Mouse (Mus musculus) liver, embryonic 14.5 days (tissue): ENCODE results near the gene Psmb2. TPM values are rescaled to one million over a fixed set of nuclear protein-coding genes. Genes with fewer than 3 reads are reported as not detected.

ENCODE experiments used
- ATAC-seq: fragments of 200-750 bp; cut with Nextera tagmentation; 2 replicates; pipeline ENCODE4 v1.8.0; 2017; ENCODE audit warnings: moderate number of reproducible peaks, mild to moderate bottlenecking, moderate library complexity; ENCODE audit not compliant: insufficient read depth
- DNase-seq, 3 experiments: peaks; one replicate each; pipeline ENCODE4 v3.0.0-alpha.2; 2012 to 2013; ENCODE audit warnings: low read depth in 3 of 3, low spot score in 3 of 3
- H3K27ac ChIP-seq: fragments of 300-500 bp; sonication (generic); 2 replicates; pipeline ENCODE4 v1.5.1; 2014; ENCODE audit warnings: moderate library complexity, mild to moderate bottlenecking, control low read depth, inconsistent platforms
- H3K27me3 ChIP-seq: fragments of 300-500 bp; sonication (generic); 2 replicates; pipeline ENCODE4 v1.6.1; 2014; ENCODE audit warnings: mild to moderate bottlenecking, low read length, moderate library complexity; ENCODE audit not compliant: control insufficient read depth, insufficient read depth
- H3K36me3 ChIP-seq: fragments of 300-500 bp; sonication (generic); replicated peaks from 2 replicates; pipeline ENCODE4 v1.6.1; 2014; ENCODE audit warnings: low read depth; ENCODE audit not compliant: control insufficient read depth, insufficient read depth
- H3K4me1 ChIP-seq, 2 experiments: fragments of 200-500 bp in 1 of 2; fragments of 300-500 bp in 1 of 2; sonication (generic) in 1 of 2; replicated peaks; 2 replicates each; pipeline ENCODE4 v1.6.1; 2012 to 2014; ENCODE audit warnings: antibody characterized with exemption in 1 of 2, inconsistent platforms in 1 of 2, low read length in 1 of 2; ENCODE audit not compliant: control insufficient read depth in 2 of 2, insufficient read depth in 2 of 2
- H3K4me2 ChIP-seq: fragments of 300-500 bp; sonication (generic); 2 replicates; pipeline ENCODE4 v1.6.1; 2014; ENCODE audit warnings: low read depth, mild to moderate bottlenecking, control low read depth, moderate library complexity
- H3K4me3 ChIP-seq, 2 experiments: fragments of 200-500 bp in 1 of 2; fragments of 300-500 bp in 1 of 2; sonication (generic) in 1 of 2; 2 replicates each; pipeline ENCODE4 v1.5.1; 2012 to 2014; ENCODE audit warnings: low read depth in 2 of 2, low read length in 2 of 2, mild to moderate bottlenecking in 2 of 2, control low read depth in 1 of 2, inconsistent platforms in 1 of 2, moderate library complexity in 1 of 2; ENCODE audit not compliant: insufficient read depth in 1 of 2
- H3K9ac ChIP-seq: fragments of 300-500 bp; sonication (generic); replicated peaks from 2 replicates; pipeline ENCODE4 v1.6.1; 2014; ENCODE audit warnings: mild to moderate bottlenecking, control low read depth, moderate library complexity
- H3K9me3 ChIP-seq: fragments of 300-500 bp; sonication (generic); 2 replicates; pipeline ENCODE4 v1.6.1; 2016; ENCODE audit warnings: low read length, mixed read lengths; ENCODE audit not compliant: control insufficient read depth
- CTCF ChIP-seq: IDR thresholded peaks from 2 replicates; pipeline ENCODE4 v1.5.1; 2016; ENCODE audit warnings: antibody characterized with exemption, low read depth, control low read depth
- EP300 ChIP-seq: IDR thresholded peaks from 2 replicates; pipeline ENCODE4 v1.6.1; 2016; ENCODE audit warnings: antibody characterized with exemption, low read depth
- WGBS: fragments of 180-500 bp; shearing (Covaris S2); extraction: QIAGEN DNeasy Blood & Tissue Kit; methylation state at CpG from one replicate; pipeline ENCODE4 v1.1.7; 2014; ENCODE audit not compliant: insufficient replicate concordance; 5-methylcytosine and 5-hydroxymethylcytosine counted together
- polyA plus RNA-seq, 2 experiments: library from polyadenylated mRNA; depleted of rRNA in 1 of 2; stranded (reverse) in 1 of 2; unstranded in 1 of 2; fragments of >200 nt; fragmentation: Nextera tagmentation in 1 of 2; extraction: Ambion mirVana in 1 of 2; gene quantifications; 2 replicates each; pipeline versions ENCODE4 v1.2.1 to v1.2.3; 2012 to 2014

Gene Psmb2
- polyA plus RNA-seq, 2 experiments, result 129 to 298 TPM

- ATAC-seq, result no peak
- no peak overlapping the region for H3K9ac ChIP-seq
- TF ChIP-seq EP300, result no peak
- no peak for TF ChIP-seq CTCF
- H3K27ac ChIP-seq, result no peak overlapping the region
- no peaks in the 10 kb centered on the region; the same call in none of the 2 replicates for H3K36me3 ChIP-seq
- H3K4me1 ChIP-seq, result peaks cover 0 to 7% of the 10 kb centered on the region in 2 experiments
- no peaks in the 10 kb centered on the region for H3K9me3 ChIP-seq
- no peak overlapping the region for H3K4me3 ChIP-seq
- 72% methylated on average over 4 of the region's 4 CpGs for WGBS
- no peak for DNase-seq
- no peaks in the 10 kb centered on the region for H3K27me3 ChIP-seq
- no peak overlapping the region for H3K4me2 ChIP-seq
Observed at GRCm38 (mm10) chr4:126756766-126757165, 79.3 kb downstream of the Psmb2 start.

- Histone ChIP-seq H3K9me3 (no peaks in the 10 kb centered on the region), H3K27ac (no peak overlapping the region), H3K27me3 (no peaks in the 10 kb centered on the region), H3K9ac (no peak overlapping the region), H3K4me1 (peaks cover 0 to 5% of the 10 kb centered on the region in 2 experiments; a peak in 3 of 4 replicates), H3K4me3 (no peak overlapping the region), H3K4me2 (no peak overlapping the region), H3K36me3 (no peaks in the 10 kb centered on the region; the same call in none of the 2 replicates)
- ATAC-seq (no peak), DNase-seq (no peak)
- WGBS, result 68% methylated on average over 5 of the region's 5 CpGs
- no peak for TF ChIP-seq CTCF
- TF ChIP-seq EP300, result no peak
Observed at GRCm38 (mm10) chr4:126758299-126758698, 80.9 kb downstream of the Psmb2 start.

Other genes with a start within 250 kb of the Psmb2 start
- 0.88 and 1.1 TPM in 2 replicates for gene Ago3, start 248.1 kb upstream of the Psmb2 start, polyA plus RNA-seq (2012; rRNA removed)
- 4.0 and 4.3 TPM in 2 replicates for gene Ago3, start 248.1 kb upstream of the Psmb2 start, polyA plus RNA-seq (2014; fragmentation: Nextera tagmentation; extraction: Ambion mirVana)
- 3.0 and 3.5 TPM in 2 replicates for gene Ago1, start 209.0 kb upstream of the Psmb2 start, polyA plus RNA-seq (2012; rRNA removed)
- 1.4 and 1.6 TPM in 2 replicates for gene Ago1, start 209.0 kb upstream of the Psmb2 start, polyA plus RNA-seq (2014; fragmentation: Nextera tagmentation; extraction: Ambion mirVana)
- 0.12 and 0.20 TPM in 2 replicates for gene Ago4, start 144.2 kb upstream of the Psmb2 start, polyA plus RNA-seq (2012; rRNA removed)
- gene Ago4, start 144.2 kb upstream of the Psmb2 start, polyA plus RNA-seq (2014; fragmentation: Nextera tagmentation; extraction: Ambion mirVana), result 0.17 and 0.21 TPM in 2 replicates
- gene Clspn, start 120.7 kb upstream of the Psmb2 start, polyA plus RNA-seq (2012; rRNA removed), result 10.2 and 25.4 TPM in 2 replicates
- gene Clspn, start 120.7 kb upstream of the Psmb2 start, polyA plus RNA-seq (2014; fragmentation: Nextera tagmentation; extraction: Ambion mirVana), result 38.5 and 47.7 TPM in 2 replicates
- gene 5730409E04Rik, start 67.8 kb upstream of the Psmb2 start, polyA plus RNA-seq (2012; rRNA removed), result 0.38 and 0.48 TPM in 2 replicates
- gene 5730409E04Rik, start 67.8 kb upstream of the Psmb2 start, polyA plus RNA-seq (2014; fragmentation: Nextera tagmentation; extraction: Ambion mirVana), result 0.14 and 0.27 TPM in 2 replicates
- gene Tfap2e, start 58.6 kb downstream of the Psmb2 start, polyA plus RNA-seq (2012; rRNA removed), result not detected in 2 replicates
- not detected in 2 replicates for gene Tfap2e, start 58.6 kb downstream of the Psmb2 start, polyA plus RNA-seq (2014; fragmentation: Nextera tagmentation; extraction: Ambion mirVana)
- gene Ncdn, start 75.8 kb downstream of the Psmb2 start, polyA plus RNA-seq (2012; rRNA removed), result 5.5 and 5.7 TPM in 2 replicates
- gene Ncdn, start 75.8 kb downstream of the Psmb2 start, polyA plus RNA-seq (2014; fragmentation: Nextera tagmentation; extraction: Ambion mirVana), result 5.1 and 5.9 TPM in 2 replicates
- 4.7 and 5.9 TPM in 2 replicates for gene AU040320, start 75.9 kb downstream of the Psmb2 start, polyA plus RNA-seq (2012; rRNA removed)
- 6.0 and 7.5 TPM in 2 replicates for gene AU040320, start 75.9 kb downstream of the Psmb2 start, polyA plus RNA-seq (2014; fragmentation: Nextera tagmentation; extraction: Ambion mirVana)